Mouse (Mus musculus): ENCODE results near the gene Jam2.

The Jam2 gene

DNA sequence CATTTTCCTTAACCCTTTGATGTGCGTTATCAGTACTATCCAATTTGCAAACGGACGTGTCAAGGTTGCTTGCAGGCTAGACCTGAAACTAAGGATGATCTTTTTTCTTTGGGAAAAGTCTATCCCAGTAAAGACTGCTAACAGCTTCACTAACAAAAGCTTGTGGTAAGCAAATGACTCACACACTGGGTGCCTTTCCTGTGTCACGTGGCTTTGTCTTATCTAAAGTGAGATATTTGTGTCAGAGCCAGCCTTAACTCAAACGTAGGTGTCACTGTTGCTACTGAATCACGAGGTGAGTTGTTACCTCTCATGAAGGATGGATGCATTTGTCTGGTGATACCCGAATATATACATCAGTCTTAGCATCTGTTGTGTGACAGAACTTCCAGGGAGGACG, 90.7 kb downstream of the Jam2 start:
- DNase-seq, result no peak

DNA sequence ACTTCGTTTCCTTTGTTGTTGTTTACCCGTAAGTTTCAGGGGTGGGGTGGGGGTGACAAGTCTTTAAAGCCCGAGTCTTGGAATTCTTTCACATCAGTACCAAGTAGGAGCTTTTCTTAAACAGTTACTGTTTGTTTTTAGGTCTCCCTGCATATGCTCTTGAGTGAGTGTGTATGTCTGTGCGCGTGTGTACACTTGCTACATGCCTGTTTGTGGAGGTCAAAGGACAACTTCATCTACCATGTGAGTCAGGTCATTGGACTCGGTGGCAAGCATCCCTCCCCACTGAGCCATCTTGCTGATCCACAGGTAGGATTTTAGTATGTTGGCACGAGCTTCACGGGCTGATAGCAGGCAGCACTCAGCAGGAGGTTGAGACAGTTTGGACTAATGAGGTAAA, 99.9 kb downstream of the Jam2 start:
- DNase-seq, result no peak

DNA sequence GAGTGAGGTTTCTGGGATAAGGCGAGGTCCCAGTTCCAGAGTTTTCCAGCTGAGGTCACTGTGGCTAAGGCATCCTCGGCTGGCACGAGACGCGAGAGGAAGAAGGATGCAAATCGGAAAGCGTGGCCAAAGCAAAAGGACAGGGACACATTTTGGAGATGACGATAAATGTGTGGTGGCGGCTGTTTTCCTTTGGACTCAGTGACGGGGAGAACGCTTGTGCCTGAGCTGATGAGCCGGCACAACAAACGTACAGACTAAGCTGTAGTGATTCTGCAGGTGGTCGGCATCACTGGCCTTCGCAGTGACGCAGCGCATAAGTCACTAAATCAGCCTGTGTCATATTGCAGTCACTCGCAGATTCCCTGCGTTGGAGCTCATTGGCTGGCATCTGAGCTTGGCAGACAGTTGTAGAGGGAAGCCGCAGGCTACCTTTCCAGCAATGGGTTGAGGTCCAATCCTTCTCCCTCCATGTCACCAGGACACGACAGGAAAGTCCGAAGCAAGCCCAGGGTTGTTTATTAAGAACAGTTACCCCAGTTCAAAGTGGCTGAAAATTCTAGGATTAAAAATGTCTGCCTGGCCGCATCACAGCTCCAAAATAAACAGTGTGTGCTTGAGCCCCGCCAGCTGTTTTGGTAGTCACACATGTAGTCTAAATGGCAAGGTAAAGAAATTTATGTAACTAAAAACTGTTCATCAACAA, 101.2 kb downstream of the Jam2 start:
- peak; percentile 51 for DNase-seq

Data from lung, postnatal 10 days (tissue).